Mouse (Mus musculus) kidney, embryonic 14.5 days (tissue): ENCODE results near the gene Lpp. TPM values are rescaled to one million over a fixed set of nuclear protein-coding genes. Genes with fewer than 3 reads are reported as not detected.
A peak's percentile ranks its signal among the peaks of the same experiment; 100 is the strongest.

Experiments
- ATAC-seq: fragments of 200-750 bp; cut with Nextera tagmentation; 2 replicates; pipeline ENCODE4 v1.8.0; 2017; ENCODE audit warnings: moderate number of reproducible peaks, mild to moderate bottlenecking, moderate TSS enrichment, moderate library complexity; ENCODE audit not compliant: low FRiP score, low TSS enrichment
- H3K27ac ChIP-seq: fragments of 300-500 bp; sonication (generic); 2 replicates; pipeline ENCODE4 v1.5.1; 2014; ENCODE audit warnings: low read depth, mild to moderate bottlenecking, low read length, moderate library complexity, mixed read lengths
- H3K27me3 ChIP-seq: fragments of 300-500 bp; sonication (generic); 2 replicates; pipeline ENCODE4 v1.6.1; 2014; ENCODE audit warnings: mild to moderate bottlenecking, low read length; ENCODE audit not compliant: control insufficient read depth, insufficient read depth
- H3K36me3 ChIP-seq: fragments of 300-500 bp; sonication (generic); 2 replicates; pipeline ENCODE4 v1.6.1; 2014; ENCODE audit warnings: low read length, mixed read lengths; ENCODE audit not compliant: control insufficient read depth, insufficient read depth
- H3K4me1 ChIP-seq: fragments of 300-500 bp; sonication (generic); 2 replicates; pipeline ENCODE4 v1.6.1; 2014; ENCODE audit warnings: low read length, mixed read lengths; ENCODE audit not compliant: control insufficient read depth, insufficient read depth
- H3K4me2 ChIP-seq: fragments of 300-500 bp; sonication (generic); replicated peaks from 2 replicates; pipeline ENCODE4 v1.6.1; 2014; ENCODE audit warnings: low read depth, mild to moderate bottlenecking, low read length
- H3K4me3 ChIP-seq: fragments of 300-500 bp; sonication (generic); 2 replicates; pipeline ENCODE4 v1.5.1; 2014; ENCODE audit warnings: mild to moderate bottlenecking, low read length
- H3K9ac ChIP-seq: fragments of 300-500 bp; sonication (generic); 2 replicates; pipeline ENCODE4 v1.6.1; 2014; ENCODE audit warnings: low read depth, mild to moderate bottlenecking, low read length, moderate library complexity
- H3K9me3 ChIP-seq: fragments of 300-500 bp; sonication (generic); 2 replicates; pipeline ENCODE4 v1.6.1; 2016; ENCODE audit warnings: low read length; ENCODE audit not compliant: control insufficient read depth
- WGBS: fragments of 180-500 bp; shearing (Covaris S2); extraction: QIAGEN DNeasy Blood & Tissue Kit; methylation state at CpG from one replicate; pipeline ENCODE4 v1.1.7; 2014; 5-methylcytosine and 5-hydroxymethylcytosine counted together
- polyA plus RNA-seq: library from polyadenylated mRNA; unstranded; fragments of >200 nt; fragmentation: Nextera tagmentation; extraction: Ambion mirVana; gene quantifications from 2 replicates; pipeline ENCODE4 v1.2.1, GENCODE M21; 2014

Lpp gene
- polyA plus RNA-seq, 1 experiment from 2014 or later = 49.2 TPM

DNA sequence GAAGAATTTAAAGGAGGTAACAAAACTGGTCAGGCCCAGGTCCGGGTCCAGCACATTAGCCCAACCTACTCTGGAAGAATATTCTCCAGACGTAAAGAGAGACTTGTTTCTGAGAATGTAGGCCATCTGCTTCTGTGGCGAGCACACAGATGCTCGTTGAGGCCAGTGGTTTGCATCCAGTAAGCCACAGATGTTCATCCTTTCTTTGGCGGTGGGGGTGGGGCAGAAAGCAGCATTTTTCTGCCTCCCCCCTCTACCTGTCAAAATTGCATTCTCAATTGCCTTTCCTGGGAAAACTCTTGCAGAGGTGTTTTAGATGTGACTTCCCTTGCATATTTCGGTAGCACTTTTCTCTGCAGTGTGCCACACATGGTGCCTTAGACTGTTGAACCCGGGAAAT, 493.6 kb downstream of the Lpp start:
- Histone ChIP-seq H3K9ac (no peak overlapping the region), H3K36me3 (no peaks in the 10 kb centered on the region), H3K4me3 (no peak overlapping the region), H3K4me2 (no peak overlapping the region), H3K4me1 (peaks cover 12% of the 10 kb centered on the region), H3K9me3 (no peaks in the 10 kb centered on the region), H3K27me3 (no peaks in the 10 kb centered on the region), H3K27ac (no peak overlapping the region)
- no peak for ATAC-seq
- WGBS = 74% methylated on average over 7 of the region's 7 CpGs

GRCm38 (mm10) chr16:24891453-24891852, 498.1 kb downstream of the Lpp start:
- Histone ChIP-seq H3K36me3 (no peaks in the 10 kb centered on the region), H3K9ac (no peak overlapping the region), H3K4me1 (peaks cover 7% of the 10 kb centered on the region), H3K27ac (no peak overlapping the region), H3K9me3 (no peaks in the 10 kb centered on the region), H3K4me3 (no peak overlapping the region), H3K27me3 (no peaks in the 10 kb centered on the region), H3K4me2 (no peak overlapping the region)
- no peak for ATAC-seq
- 31% methylated on average over 6 of the region's 6 CpGs for WGBS

DNA sequence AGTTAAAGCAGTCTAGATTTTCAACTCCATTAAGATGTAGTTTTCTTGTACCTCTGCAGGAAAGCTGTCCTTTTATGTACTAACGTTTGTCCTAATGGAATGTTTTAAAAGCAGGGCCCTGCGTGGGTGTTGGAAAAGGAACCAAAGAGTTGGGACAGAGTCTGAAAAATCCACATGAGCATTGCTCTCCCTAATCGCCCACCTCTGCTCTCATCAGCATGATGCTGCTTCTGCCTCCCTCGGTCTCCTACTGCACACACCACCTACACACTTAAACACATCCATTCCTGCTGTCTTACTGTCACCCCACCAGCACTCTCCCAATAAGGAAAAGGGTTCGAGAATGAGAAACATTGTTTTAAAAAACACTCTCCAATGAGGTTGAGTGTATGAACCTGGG, 501.9 kb downstream of the Lpp start:
- no peak overlapping the region for H3K27ac ChIP-seq
- no peak overlapping the region for H3K4me2 ChIP-seq
- H3K4me1 ChIP-seq = peaks cover 5% of the 10 kb centered on the region; the same call in 1 of the 2 replicates
- H3K4me3 ChIP-seq = no peak overlapping the region
- H3K9me3 ChIP-seq = no peaks in the 10 kb centered on the region
- no peak for ATAC-seq
- no peaks in the 10 kb centered on the region for H3K27me3 ChIP-seq
- no peak overlapping the region for H3K9ac ChIP-seq
- 69% methylated on average over 5 of the region's 5 CpGs for WGBS
- no peaks in the 10 kb centered on the region for H3K36me3 ChIP-seq

DNA sequence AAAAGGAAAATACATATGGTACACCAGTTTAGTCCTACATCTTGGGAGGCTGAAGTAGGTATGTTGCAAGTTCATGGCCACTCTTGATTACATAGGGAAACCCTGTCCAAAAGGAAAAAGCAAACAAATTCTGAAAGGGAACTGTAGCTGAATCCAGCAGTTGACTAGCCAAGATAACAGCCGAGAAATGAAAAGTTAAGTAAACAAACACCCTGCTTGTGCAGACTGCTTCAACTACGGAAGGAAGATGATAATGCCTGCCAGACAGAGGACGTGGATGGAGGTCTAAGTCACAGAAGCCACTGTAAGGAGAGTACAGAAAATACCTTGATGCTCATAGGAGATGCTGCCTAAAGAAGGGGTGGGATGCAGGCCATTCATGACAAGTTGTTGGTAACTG, 504.3 kb downstream of the Lpp start:
- H3K4me2 ChIP-seq = no peak overlapping the region
- H3K4me1 ChIP-seq = peaks cover 20% of the 10 kb centered on the region
- no peak overlapping the region for H3K9ac ChIP-seq
- no peaks in the 10 kb centered on the region for H3K9me3 ChIP-seq
- H3K27ac ChIP-seq = no peak overlapping the region
- 38% methylated on average over 3 of the region's 3 CpGs for WGBS
- no peaks in the 10 kb centered on the region for H3K36me3 ChIP-seq
- ATAC-seq = no peak
- no peak overlapping the region for H3K4me3 ChIP-seq
- no peaks in the 10 kb centered on the region for H3K27me3 ChIP-seq

- H3K9me3 ChIP-seq = no peaks in the 10 kb centered on the region
- H3K4me3 ChIP-seq = no peak overlapping the region
- 13% methylated on average over 2 of the region's 2 CpGs for WGBS
- H3K4me2 ChIP-seq = no peak overlapping the region
- H3K27me3 ChIP-seq = no peaks in the 10 kb centered on the region
- no peaks in the 10 kb centered on the region for H3K36me3 ChIP-seq
- H3K4me1 ChIP-seq = peaks cover 20% of the 10 kb centered on the region
- no peak overlapping the region for H3K9ac ChIP-seq
- peak overlapping the region; percentile 52; the same call in 1 of the 2 replicates for H3K27ac ChIP-seq
- peak; percentile 71; the same call in 1 of the 2 replicates for ATAC-seq
These were observed 507.0 kb downstream of the Lpp start for GRCm38 (mm10) chr16:24900241-24900796.

- 29% methylated on average over 6 of the region's 6 CpGs for WGBS
- H3K9me3 ChIP-seq = no peaks in the 10 kb centered on the region
These were observed 508.0 kb downstream of the Lpp start for GRCm38 (mm10) chr16:24901139-24901859.

GRCm38 (mm10) chr16:24902111-24902510, 508.8 kb downstream of the Lpp start:
- no peak for ATAC-seq
- peaks cover 20% of the 10 kb centered on the region for H3K4me1 ChIP-seq
- no peaks in the 10 kb centered on the region for H3K9me3 ChIP-seq
- H3K9ac ChIP-seq = no peak overlapping the region
- no peaks in the 10 kb centered on the region for H3K36me3 ChIP-seq
- no peak overlapping the region for H3K27ac ChIP-seq
- H3K4me3 ChIP-seq = no peak overlapping the region
- WGBS = 63% methylated on average over 1 of the region's 1 CpGs
- H3K4me2 ChIP-seq = no peak overlapping the region
- no peaks in the 10 kb centered on the region for H3K27me3 ChIP-seq

More at GRCm38 (mm10) chr16:24901139-24901859, 508.0 kb downstream of the Lpp start:
- H3K4me2 ChIP-seq = no peak overlapping the region
- H3K27me3 ChIP-seq = no peaks in the 10 kb centered on the region
- H3K9ac ChIP-seq = no peak overlapping the region
- H3K27ac ChIP-seq = peak overlapping the region; percentile 52
- H3K4me3 ChIP-seq = no peak overlapping the region
- no peaks in the 10 kb centered on the region for H3K36me3 ChIP-seq
- peaks cover 20% of the 10 kb centered on the region for H3K4me1 ChIP-seq
- peak; percentile 76; the same call in 1 of the 2 replicates for ATAC-seq

- no peak for ATAC-seq
- 94% methylated on average over 1 of the region's 1 CpGs for WGBS
These were observed 515.6 kb downstream of the Lpp start for GRCm38 (mm10) chr16:24908926-24909325.

GRCm38 (mm10) chr16:24910321-24910720, 517.0 kb downstream of the Lpp start:
- Histone ChIP-seq H3K4me3 (no peak overlapping the region), H3K27ac (no peak overlapping the region), H3K27me3 (no peaks in the 10 kb centered on the region), H3K9me3 (no peaks in the 10 kb centered on the region), H3K36me3 (no peaks in the 10 kb centered on the region), H3K9ac (no peak overlapping the region), H3K4me1 (0 out of 2 replicates have a peak, but pooled peaks cover 6% of the 10 kb centered on the region), H3K4me2 (no peak overlapping the region)
- no peak for ATAC-seq
- WGBS = 76% methylated on average over 6 of the region's 6 CpGs

More at GRCm38 (mm10) chr16:24908926-24909325, 515.6 kb downstream of the Lpp start:
- Histone ChIP-seq H3K27ac (no peak overlapping the region), H3K27me3 (no peaks in the 10 kb centered on the region), H3K9me3 (no peaks in the 10 kb centered on the region), H3K9ac (no peak overlapping the region), H3K4me2 (no peak overlapping the region), H3K4me3 (no peak overlapping the region), H3K4me1 (0 out of 2 replicates have a peak, but pooled peaks cover 4% of the 10 kb centered on the region), H3K36me3 (no peaks in the 10 kb centered on the region)
